Mouse (Mus musculus): ENCODE results near the gene Arid3c. TPM values are rescaled to one million over a fixed set of nuclear protein-coding genes. Genes with fewer than 3 reads are reported as not detected.

The Arid3c gene
- polyA plus RNA-seq, 1 experiment, result not detected

DNA sequence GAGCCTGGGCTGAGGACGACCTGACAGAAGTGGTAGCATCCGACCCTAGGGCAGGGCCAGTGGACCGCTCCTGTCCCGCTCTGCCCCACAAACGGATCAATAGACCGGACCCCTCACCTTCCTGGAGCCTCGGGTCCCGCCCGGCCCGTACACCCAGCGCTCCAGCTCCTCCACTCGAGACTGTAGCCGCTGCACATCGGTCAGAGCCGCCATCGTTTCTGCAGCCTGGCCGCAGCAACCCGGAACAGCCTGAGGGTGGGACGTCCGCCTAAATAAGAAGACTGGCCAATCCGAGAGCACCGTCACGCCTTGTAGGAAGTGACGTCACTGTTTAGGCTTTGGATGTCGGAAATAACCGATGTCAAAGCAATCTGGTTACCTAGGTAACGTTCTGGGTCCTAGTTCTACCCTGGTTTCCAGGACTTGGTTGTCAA, 8.0 kb downstream of the Arid3c start, which contains the start of gene Dctn3:
TSS of gene Dctn3 (minus strand) at position 253 of the 434 bp plus-strand sequence.
- peaks cover 29% of the 10 kb centered on the region for H3K36me3 ChIP-seq (replicated peaks; ENCODE audit: low read length)
- 0 out of 2 replicates have a peak, but pooled peaks cover 3% of the 10 kb centered on the region for H3K9me3 ChIP-seq
- peak within 1 kb of the TSS; percentile 94 for H3K4me3 ChIP-seq (replicated peaks)
- H3K4me1 ChIP-seq, result peaks cover 31% of the 10 kb centered on the region
- TF ChIP-seq GATA1 (IDR thresholded peaks at IDR 0.05; ENCODE audit: borderline replicate concordance, low read length), result no peak
- no peak for TF ChIP-seq FLI1 (IDR thresholded peaks at IDR 0.05; ENCODE audit: low read length)
- peaks cover 43% of the 10 kb centered on the region for H3K27me3 ChIP-seq (replicated peaks)

DNA sequence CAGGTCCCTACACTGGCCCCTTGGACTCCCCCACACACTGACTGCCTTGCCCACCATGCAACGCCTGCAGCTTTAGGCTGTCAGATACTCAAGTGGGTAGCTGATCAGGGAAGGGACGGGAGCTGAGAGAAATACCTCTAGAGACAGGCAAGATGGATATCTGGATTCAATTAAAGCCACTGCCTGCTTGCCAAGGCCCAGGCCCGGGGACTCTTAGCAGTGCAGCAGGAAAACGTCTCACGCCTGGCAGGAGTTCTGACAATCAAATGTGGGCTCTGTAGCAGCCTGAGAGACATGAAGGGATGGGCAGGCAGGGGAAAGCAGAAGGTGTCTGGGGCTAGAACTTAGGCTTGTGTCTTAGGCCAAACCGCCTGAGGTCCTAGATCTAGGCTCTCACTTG, 14.1 kb downstream of the Arid3c start:
- H3K4me3 ChIP-seq (replicated peaks), result no peak overlapping the region
- peaks cover 33% of the 10 kb centered on the region for H3K4me1 ChIP-seq
- H3K9me3 ChIP-seq, result no peaks in the 10 kb centered on the region
- no peaks in the 10 kb centered on the region for H3K27me3 ChIP-seq (replicated peaks)
- TF ChIP-seq GATA1 (IDR thresholded peaks at IDR 0.05; ENCODE audit: borderline replicate concordance, low read length) (no peak), FLI1 (IDR thresholded peaks at IDR 0.05; ENCODE audit: low read length) (no peak)
- H3K36me3 ChIP-seq (replicated peaks; ENCODE audit: low read length), result peaks cover 72% of the 10 kb centered on the region

DNA sequence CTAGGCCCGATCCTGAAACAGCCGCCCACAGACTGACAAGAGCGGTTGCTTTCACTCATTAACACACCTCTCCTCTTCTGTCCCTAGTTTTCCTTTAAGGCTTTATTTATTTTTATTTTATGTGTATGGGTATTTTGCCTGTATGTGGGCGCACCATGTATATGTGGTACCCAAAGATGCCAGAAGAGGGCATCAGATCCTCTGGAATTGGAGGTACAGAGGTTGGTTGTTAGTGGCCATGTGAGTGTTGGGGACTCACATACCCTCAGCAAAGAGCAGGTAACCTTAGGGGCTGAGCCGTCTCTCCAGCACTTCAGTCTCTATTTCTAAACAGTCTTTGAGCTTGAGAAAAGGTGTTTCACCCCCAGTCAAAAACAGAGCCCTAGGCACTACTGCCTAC, 15.3 kb downstream of the Arid3c start:
- peaks cover 79% of the 10 kb centered on the region for H3K36me3 ChIP-seq (replicated peaks; ENCODE audit: low read length)
- no peaks in the 10 kb centered on the region for H3K27me3 ChIP-seq (replicated peaks)
- no peak overlapping the region for H3K4me3 ChIP-seq (replicated peaks)
- peaks cover 30% of the 10 kb centered on the region for H3K4me1 ChIP-seq
- TF ChIP-seq GATA1 (IDR thresholded peaks at IDR 0.05; ENCODE audit: borderline replicate concordance, low read length), result no peak
- TF ChIP-seq FLI1 (IDR thresholded peaks at IDR 0.05; ENCODE audit: low read length), result no peak
- H3K9me3 ChIP-seq, result no peaks in the 10 kb centered on the region

DNA sequence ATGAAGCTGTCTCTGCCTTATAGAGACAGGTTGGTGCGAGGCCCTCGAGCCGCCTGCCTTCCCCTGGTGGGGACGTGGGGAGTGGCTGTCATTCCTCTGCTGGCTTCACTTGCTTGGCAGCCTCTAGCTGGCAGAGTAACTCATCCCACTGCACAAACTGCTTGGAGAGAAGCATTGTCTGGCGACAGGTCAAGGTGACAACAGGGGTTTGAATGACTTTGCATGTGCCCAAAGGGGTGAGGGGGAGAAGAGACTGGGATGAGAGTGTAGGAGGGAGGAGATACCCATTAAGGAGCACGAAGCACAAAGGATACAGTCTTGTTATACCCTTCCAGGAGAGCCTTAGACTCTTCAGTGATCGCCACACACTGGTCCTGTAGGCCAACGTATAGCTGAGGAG, 15.9 kb downstream of the Arid3c start:
- TF ChIP-seq FLI1 (IDR thresholded peaks at IDR 0.05; ENCODE audit: low read length) (no peak), GATA1 (IDR thresholded peaks at IDR 0.05; ENCODE audit: borderline replicate concordance, low read length) (no peak)
- Histone ChIP-seq H3K4me1 (peaks cover 30% of the 10 kb centered on the region), H3K36me3 (replicated peaks; ENCODE audit: low read length) (peaks cover 74% of the 10 kb centered on the region), H3K4me3 (replicated peaks) (no peak overlapping the region), H3K27me3 (replicated peaks) (no peaks in the 10 kb centered on the region), H3K9me3 (no peaks in the 10 kb centered on the region)

DNA sequence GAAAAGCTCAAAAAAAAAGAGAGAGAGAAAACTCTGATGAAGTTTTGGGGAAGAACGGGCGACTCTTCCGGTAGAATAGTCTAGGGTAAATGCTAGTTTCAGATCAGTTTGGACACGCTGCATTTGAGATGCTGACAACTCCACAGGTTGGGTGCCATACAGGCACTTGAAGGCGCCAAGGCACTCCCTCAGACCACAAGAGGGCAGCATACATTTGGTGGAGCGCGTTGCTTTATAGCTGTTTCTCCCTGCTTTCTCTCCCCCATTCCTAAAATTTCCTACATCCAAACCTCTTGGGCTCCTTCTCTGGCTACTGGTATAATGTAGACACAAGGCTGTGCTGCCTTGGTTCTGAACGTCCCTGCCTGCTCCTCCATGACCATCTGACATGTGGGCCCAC, 16.7 kb downstream of the Arid3c start:
- peak overlapping the region; percentile 78 for H3K4me3 ChIP-seq (replicated peaks)
- H3K4me1 ChIP-seq, result peaks cover 30% of the 10 kb centered on the region
- no peaks in the 10 kb centered on the region for H3K27me3 ChIP-seq (replicated peaks)
- H3K9me3 ChIP-seq, result no peaks in the 10 kb centered on the region
- peaks cover 66% of the 10 kb centered on the region for H3K36me3 ChIP-seq (replicated peaks; ENCODE audit: low read length)
- no peak for TF ChIP-seq FLI1 (IDR thresholded peaks at IDR 0.05; ENCODE audit: low read length)
- no peak for TF ChIP-seq GATA1 (IDR thresholded peaks at IDR 0.05; ENCODE audit: borderline replicate concordance, low read length)

DNA sequence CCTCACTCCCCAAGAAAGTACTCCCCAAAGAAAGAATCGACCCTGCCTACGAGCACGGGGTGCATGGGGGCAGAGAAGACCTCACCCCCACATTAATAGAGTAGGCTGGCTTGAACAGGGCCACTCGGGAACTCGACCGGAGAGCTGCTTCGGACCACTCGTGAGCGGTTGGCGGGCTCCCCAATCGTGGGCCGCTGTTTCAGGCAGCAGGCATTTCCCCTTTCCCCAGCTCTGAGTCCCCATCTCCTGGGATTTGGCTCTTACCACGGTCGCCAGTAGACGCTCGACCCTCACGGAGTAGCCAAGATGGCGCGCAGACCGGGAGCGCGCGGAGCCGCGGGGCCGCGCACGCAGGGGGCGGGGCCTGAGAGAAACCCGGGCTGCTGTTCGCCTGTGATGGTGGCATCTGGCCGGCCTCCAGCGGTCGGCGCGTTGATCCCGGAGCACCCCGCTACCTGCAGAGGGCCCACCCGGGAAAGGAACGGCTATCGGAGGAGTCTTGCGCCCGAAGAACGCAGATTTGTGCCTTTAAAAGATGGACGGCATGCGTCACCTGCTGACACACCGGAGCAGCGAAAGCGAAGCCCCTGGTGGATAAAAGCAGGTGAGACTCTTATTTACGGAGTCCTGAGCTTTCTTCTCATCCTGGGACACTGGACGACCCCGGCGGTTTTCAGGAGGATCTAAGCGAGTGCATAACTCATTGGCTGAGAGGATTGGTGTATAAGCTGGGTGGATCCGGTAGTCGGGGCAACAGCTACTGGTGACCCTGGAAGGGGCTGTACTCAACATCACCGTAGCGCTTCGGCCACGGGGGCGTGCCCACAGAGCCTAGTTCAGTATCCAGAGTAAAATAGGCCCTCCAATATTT, 17.5 kb downstream of the Arid3c start, which contains the start of gene Rpp25l:
TSS of gene Rpp25l (minus strand) at position 338 of the 871 bp plus-strand sequence.
- Histone ChIP-seq H3K4me1 (peaks cover 35% of the 10 kb centered on the region), H3K9me3 (no peaks in the 10 kb centered on the region), H3K36me3 (replicated peaks; ENCODE audit: low read length) (peaks cover 58% of the 10 kb centered on the region), H3K27me3 (replicated peaks) (no peaks in the 10 kb centered on the region), H3K4me3 (replicated peaks) (peak within 1 kb of the TSS; percentile 96)
- TF ChIP-seq GATA1 (IDR thresholded peaks at IDR 0.05; ENCODE audit: borderline replicate concordance, low read length) (no peak), FLI1 (IDR thresholded peaks at IDR 0.05; ENCODE audit: low read length) (no peak)

DNA sequence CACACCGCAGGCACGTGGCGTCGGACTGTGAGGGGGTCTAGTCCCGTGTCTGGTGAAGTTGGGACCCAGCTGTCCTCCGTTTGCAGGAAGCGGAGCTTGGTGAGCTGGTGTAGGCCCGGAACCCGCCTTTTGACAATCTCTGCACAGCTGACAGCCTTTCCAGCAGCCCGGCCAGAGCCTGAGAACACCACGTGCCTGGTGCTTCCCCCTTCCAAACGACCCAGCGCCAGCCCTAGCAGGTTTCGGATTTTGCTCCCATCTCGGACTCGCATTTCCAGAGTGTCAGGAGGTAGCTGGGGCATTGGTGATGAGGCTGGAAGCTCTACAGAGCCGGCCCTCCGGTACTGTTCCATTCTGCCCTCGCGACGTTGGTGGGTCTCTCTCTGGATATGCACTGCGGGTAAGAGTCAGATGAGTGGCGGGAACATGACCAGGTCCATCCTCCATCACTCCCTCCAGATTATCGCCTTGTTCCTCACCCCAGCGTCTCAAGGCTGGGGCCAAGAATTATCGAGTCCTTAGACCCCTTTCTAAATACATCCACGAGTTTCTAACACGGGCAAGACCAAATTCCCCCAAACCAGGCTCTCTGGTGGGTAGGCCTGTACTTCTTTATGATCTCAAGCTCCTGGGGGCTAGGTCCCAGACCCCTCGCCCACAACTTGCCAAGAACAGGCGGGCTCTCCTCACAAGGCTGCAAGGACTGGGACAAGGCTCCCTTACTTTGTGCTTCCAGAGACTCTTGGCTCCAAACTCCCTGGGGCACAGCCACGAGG, 18.3 kb downstream of the Arid3c start:
- Histone ChIP-seq H3K36me3 (replicated peaks; ENCODE audit: low read length) (peaks cover 50% of the 10 kb centered on the region), H3K4me3 (replicated peaks) (peak overlapping the region; percentile 96), H3K27me3 (replicated peaks) (peaks cover 6% of the 10 kb centered on the region), H3K9me3 (no peaks in the 10 kb centered on the region), H3K4me1 (peaks cover 42% of the 10 kb centered on the region)
- TF ChIP-seq FLI1 (IDR thresholded peaks at IDR 0.05; ENCODE audit: low read length) (no peak), GATA1 (IDR thresholded peaks at IDR 0.05; ENCODE audit: borderline replicate concordance, low read length) (no peak)

DNA sequence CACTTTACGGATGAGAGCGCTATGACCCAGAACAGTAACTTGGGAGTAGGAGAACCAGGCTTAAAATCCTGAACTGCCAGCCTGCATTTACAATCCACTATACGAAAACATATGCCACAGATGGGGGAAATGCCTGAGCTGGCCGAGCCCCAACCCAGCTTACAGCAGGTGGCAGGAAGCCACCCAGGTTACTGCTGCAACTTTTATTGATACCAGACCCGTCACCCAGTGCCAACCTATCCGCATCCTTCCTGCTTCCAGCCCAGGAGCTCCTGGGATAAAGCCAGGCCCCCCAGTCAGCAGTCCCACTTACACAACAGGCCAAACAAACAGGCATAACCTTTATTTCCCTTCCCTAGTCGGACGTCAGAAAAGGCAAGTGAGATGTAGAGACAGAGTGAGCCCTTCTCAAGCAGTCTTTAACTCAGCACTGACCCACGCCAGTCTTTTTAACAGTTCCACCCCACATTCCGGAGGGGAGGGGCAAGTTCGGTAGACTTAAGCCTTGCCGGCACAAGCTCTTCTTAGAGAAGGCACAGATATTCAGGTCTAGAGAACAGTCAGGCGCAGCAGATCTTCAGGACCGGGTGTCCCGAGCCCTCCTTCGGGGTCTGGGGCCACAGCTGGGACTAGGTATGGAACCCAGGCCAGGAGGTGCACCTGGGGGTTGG, 19.1 kb downstream of the Arid3c start:
- Histone ChIP-seq H3K4me1 (peaks cover 49% of the 10 kb centered on the region), H3K27me3 (replicated peaks) (peaks cover 13% of the 10 kb centered on the region), H3K36me3 (replicated peaks; ENCODE audit: low read length) (peaks cover 42% of the 10 kb centered on the region), H3K9me3 (no peaks in the 10 kb centered on the region), H3K4me3 (replicated peaks) (peak overlapping the region; percentile 96)
- TF ChIP-seq FLI1 (IDR thresholded peaks at IDR 0.05; ENCODE audit: low read length) (no peak), GATA1 (IDR thresholded peaks at IDR 0.05; ENCODE audit: borderline replicate concordance, low read length) (no peak)

DNA sequence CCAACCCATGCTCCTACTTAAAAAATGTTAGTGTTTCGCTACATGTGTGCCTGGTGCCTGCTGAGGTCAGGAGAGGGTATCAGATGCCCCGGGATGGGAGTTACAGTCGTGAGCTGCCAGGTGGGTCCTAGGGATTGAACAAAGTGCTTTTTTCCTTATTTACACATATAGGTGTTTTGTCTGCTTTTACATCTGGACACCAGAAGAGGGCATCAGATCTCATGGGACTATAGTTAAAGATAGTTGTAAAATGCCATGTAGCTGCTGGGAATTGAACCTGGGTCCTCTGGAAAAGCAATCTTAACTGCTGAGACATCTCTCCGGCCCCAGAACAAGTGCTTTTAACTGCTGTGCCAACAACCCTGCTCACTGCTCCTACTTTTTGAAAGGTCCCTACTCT, 20.7 kb downstream of the Arid3c start:
- Histone ChIP-seq H3K4me1 (peaks cover 50% of the 10 kb centered on the region), H3K36me3 (replicated peaks; ENCODE audit: low read length) (peaks cover 26% of the 10 kb centered on the region), H3K4me3 (replicated peaks) (no peak overlapping the region), H3K27me3 (replicated peaks) (peaks cover 29% of the 10 kb centered on the region), H3K9me3 (no peaks in the 10 kb centered on the region)
- TF ChIP-seq FLI1 (IDR thresholded peaks at IDR 0.05; ENCODE audit: low read length) (no peak), GATA1 (IDR thresholded peaks at IDR 0.05; ENCODE audit: borderline replicate concordance, low read length) (no peak)
